16 mouse cellular contexts compared by ENCODE assay signal in the genomic region with DNA sequence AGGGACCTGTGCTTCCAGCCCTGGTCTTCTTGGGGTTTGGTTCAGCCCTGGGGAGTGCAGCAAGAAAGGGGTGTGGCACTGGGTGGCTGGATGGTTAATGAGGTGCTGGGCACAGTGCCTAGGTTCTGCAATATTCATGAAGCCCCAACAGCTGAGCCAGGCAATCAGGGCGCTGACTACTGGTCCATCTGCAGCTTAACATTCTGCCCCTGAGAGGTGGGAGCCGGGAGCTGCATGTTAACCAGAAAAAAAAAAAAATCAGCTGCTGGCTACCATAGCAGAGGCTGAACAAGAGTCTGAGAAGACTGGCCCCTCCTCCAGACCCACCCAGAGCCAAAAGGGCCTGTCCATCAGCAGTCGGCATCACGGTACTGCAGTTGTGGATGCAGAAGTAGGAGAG. TPM values are rescaled to one million over a fixed set of nuclear protein-coding genes. Genes with fewer than 3 reads are reported as not detected.
DNase-seq lines count a peak whose midpoint lies in the region; ATAC-seq lines count a peak whose summit lies in the region.
"Had no signal": no experiment of that assay in that cellular context is flagged by ENCODE, and none has a peak within 500 bp of the region (broad histone marks: within the 10 kb centered on the region; RNA-seq: fewer than 3 reads in every experiment).

No protein-coding gene starts in this region.

- peak; percentile 23 for DNase-seq in adrenal gland, adult 2 months
- DNase-seq in adrenal gland, adult (ENCODE audit: inconsistent age in 2 of 2, low spot score in 1 of 2), result no peak
- DNase-seq in layer of hippocampus, adult 8-10 months (ENCODE audit: low spot score in 2 of 2), result peak; percentile 62 to 69
- DNase-seq in layer of hippocampus, postnatal 25 days (ENCODE audit: extremely low spot score in 1 of 2, low spot score in 1 of 2), result no peak
- peak; percentile 85 for DNase-seq in forebrain, embryonic 14.5 days (ENCODE audit: low spot score)
- DNase-seq in ovary, postnatal 36 days (ENCODE audit: low spot score), result no peak
- DNase-seq in gastrocnemius, postnatal 4 days (ENCODE audit: low spot score in 2 of 2), result no peak
- DNase-seq: cerebellum, postnatal 36 days; kidney, postnatal 36 days; liver, postnatal 0 days; right cerebral cortex, postnatal 14 days had no signal

- H3K9ac ChIP-seq in forebrain, embryonic 14.5 days (ENCODE audit: low read length), result no peak overlapping the region
- no peak overlapping the region for H3K9ac ChIP-seq in midbrain, embryonic 13.5 days (replicated peaks)
- H3K9ac ChIP-seq: embryonic facial prominence, embryonic 15.5 days; liver, postnatal 0 days; neural tube, embryonic 12.5 days had no signal

- 23% methylated on average over 4 of the region's 4 CpGs for WGBS in forebrain, embryonic 14.5 days
- WGBS in midbrain, embryonic 13.5 days, result 21% methylated on average over 4 of the region's 4 CpGs

- peak overlapping the region; percentile 55; the same call in 1 of the 2 replicates for H3K27ac ChIP-seq in forebrain, embryonic 14.5 days (ENCODE audit: low read depth, low read length)
- no peak overlapping the region for H3K27ac ChIP-seq in midbrain, embryonic 13.5 days
- H3K27ac ChIP-seq: embryonic facial prominence, embryonic 15.5 days; macrophage; neural tube, embryonic 12.5 days had no signal

- H3K4me1 ChIP-seq in forebrain, embryonic 14.5 days (ENCODE audit: control insufficient read depth, insufficient read depth, low read length), result peaks cover 31% of the 10 kb centered on the region
- peaks cover 42% of the 10 kb centered on the region for H3K4me1 ChIP-seq in midbrain, embryonic 13.5 days (replicated peaks)

- H3K9me3 ChIP-seq in forebrain, embryonic 14.5 days (replicated peaks; ENCODE audit: control insufficient read depth, low read length), result no peaks in the 10 kb centered on the region
- no peaks in the 10 kb centered on the region for H3K9me3 ChIP-seq in midbrain, embryonic 13.5 days
- H3K9me3 ChIP-seq: embryonic facial prominence, embryonic 15.5 days; neural tube, embryonic 12.5 days had no signal

- peak; percentile 73 for ATAC-seq in forebrain, embryonic 14.5 days
- peak; percentile 55; the same call in 1 of the 2 replicates for ATAC-seq in midbrain, embryonic 13.5 days
- ATAC-seq: inflammation-experienced regulatory T-cells, adult 6 months; liver, postnatal 0 days had no signal

- no peak overlapping the region for H3K4me3 ChIP-seq in forebrain, embryonic 14.5 days (ENCODE audit: low read depth, low read length)
- H3K4me3 ChIP-seq in midbrain, embryonic 13.5 days (replicated peaks), result no peak overlapping the region
- H3K4me3 ChIP-seq: embryonic facial prominence, embryonic 15.5 days; neural tube, embryonic 12.5 days had no signal

- peaks cover 11% of the 10 kb centered on the region; the same call in 1 of the 2 replicates for H3K36me3 ChIP-seq in forebrain, embryonic 14.5 days (ENCODE audit: control insufficient read depth, insufficient read depth, low read length)
- H3K36me3 ChIP-seq in midbrain, embryonic 13.5 days, result peaks cover 5% of the 10 kb centered on the region; the same call in 1 of the 2 replicates
- H3K36me3 ChIP-seq: embryonic facial prominence, embryonic 15.5 days had no signal

- H3K4me2 ChIP-seq in forebrain, embryonic 14.5 days (ENCODE audit: low read length), result no peak overlapping the region
- no peak overlapping the region for H3K4me2 ChIP-seq in midbrain, embryonic 13.5 days (replicated peaks)
- H3K4me2 ChIP-seq: embryonic facial prominence, embryonic 15.5 days; neural tube, embryonic 12.5 days had no signal

- H3K27me3 ChIP-seq in forebrain, embryonic 14.5 days (replicated peaks; ENCODE audit: control insufficient read depth, insufficient read depth, low read length), result no peaks in the 10 kb centered on the region
- no peaks in the 10 kb centered on the region for H3K27me3 ChIP-seq in midbrain, embryonic 13.5 days
- H3K27me3 ChIP-seq: embryonic facial prominence, embryonic 15.5 days; neural tube, embryonic 12.5 days had no signal

RNA-seq across cellular contexts. Expression of a gene that starts 52.7 kb away (rescaled TPM):
- 10 to 100 TPM; 13.1 to 15.3 TPM for total RNA-seq in adrenal gland, adult 2 months (2021)
- polyA plus RNA-seq in adrenal gland, adult 2 months (2012; rRNA removed), result 14.3 and 15.5 TPM in 2 replicates
- 100 to 1,000 TPM; 201 to 245 (median 216) TPM for total RNA-seq in layer of hippocampus, adult 8-10 months (2022)
- 100 to 1,000 TPM; 220 to 233 TPM for total RNA-seq in layer of hippocampus, postnatal 25 days (2021)
- polyA plus RNA-seq in forebrain, embryonic 14.5 days (2014; fragmentation: Nextera tagmentation; extraction: Ambion mirVana), result 29.0 and 33.2 TPM in 2 replicates
- polyA plus RNA-seq in midbrain, embryonic 13.5 days (2015; fragmentation: Nextera tagmentation; extraction: Ambion mirVana), result 28.4 and 34.7 TPM in 2 replicates
- 10 to 100 TPM; 19.2 to 19.7 TPM for total RNA-seq in gastrocnemius, postnatal 4 days (2021)

Comparison
In these comparisons a context has a peak if more than half of its experiments do, and no peak if none do; other contexts are left out.
1. DNase-seq: peak in adrenal gland, adult 2 months (single experiment), layer of hippocampus, adult 8-10 months (2 of 2) and forebrain, embryonic 14.5 days (single experiment); none in adrenal gland, adult (0 of 2), layer of hippocampus, postnatal 25 days (0 of 2), ovary, postnatal 36 days (single experiment) and gastrocnemius, postnatal 4 days (0 of 2).
2. RNA of a gene that starts 52.7 kb away (total RNA-seq): 220 to 233 TPM in layer of hippocampus, postnatal 25 days and 201 to 245 TPM in layer of hippocampus, adult 8-10 months; 19.2 to 19.7 TPM in gastrocnemius, postnatal 4 days and 13.1 to 15.3 TPM in adrenal gland, adult 2 months; every median in the first group is over 4 times any median in the second.